18 mouse cellular contexts compared by ENCODE assay signal in the genomic region with DNA sequence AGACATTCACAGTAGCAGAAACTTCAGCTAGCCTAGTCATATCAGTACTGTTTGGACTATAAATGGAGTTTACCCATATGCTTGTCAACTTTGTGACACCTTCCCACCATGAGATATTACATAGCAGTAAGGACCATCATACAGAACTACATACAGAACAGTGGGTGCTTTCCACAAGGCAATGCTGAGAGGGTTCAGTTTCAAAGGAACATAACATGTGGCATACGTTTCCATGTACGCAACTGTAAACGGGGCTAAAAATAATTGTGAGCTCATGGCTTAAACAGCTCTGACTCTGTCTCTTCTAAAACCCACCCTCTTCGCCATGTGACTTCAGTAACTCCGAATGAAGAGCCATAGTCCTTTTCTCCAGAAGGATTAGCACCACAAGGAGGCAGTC.
A peak's percentile ranks its signal among the peaks of the same experiment; 100 is the strongest.
DNase-seq lines count a peak whose midpoint lies in the region; ATAC-seq and TF ChIP-seq lines count a peak whose summit lies in the region.
"Had no signal": no experiment of that assay in that cellular context is flagged by ENCODE, and none has a peak within 500 bp of the region (broad histone marks: within the 10 kb centered on the region; RNA-seq: fewer than 3 reads in every experiment).

No protein-coding gene starts in this region.

- peak; percentile 79 for ATAC-seq in heart, embryonic 16.5 days (replicated peaks; ENCODE audit: extremely low read depth, insufficient read depth, low FRiP score)
- ATAC-seq in heart, postnatal 0 days (ENCODE audit: insufficient read depth, low read depth) = peak; percentile 89

- DNase-seq in heart, adult 11 months = peak; percentile 30
- DNase-seq in heart, adult 8-10 months (ENCODE audit: low spot score) = no peak
- no peak for DNase-seq in heart, adult 2 months
- DNase-seq in heart, postnatal 0 days (ENCODE audit: low spot score) = peak; percentile 84
- DNase-seq in cerebellum, adult 18-20 months = no peak
- no peak for DNase-seq in gastrocnemius, adult 2 months
- DNase-seq: cerebellum, adult 8-10 months; kidney, adult 11 months; lung, postnatal 36 days; right cerebral cortex, postnatal 25 days had no signal

- intact Hi-C loops in heart, adult 2 months (cut with DNase I) = loop anchor here (10.0 kb wide), 1 partner anchor 793 kb away; no protein-coding TSS in a partner anchor
- intact Hi-C loops in gastrocnemius, adult 2 months (cut with DNase I) = no loop called here

- H3K27ac ChIP-seq in heart, embryonic 16.5 days (ENCODE audit: low read length) = peak overlapping the region; percentile 72
- H3K27ac ChIP-seq in heart, adult 2 months = no peak overlapping the region
- peak overlapping the region; percentile 83 for H3K27ac ChIP-seq in heart, postnatal 0 days (ENCODE audit: low read depth)
- no peak overlapping the region for H3K27ac ChIP-seq in gastrocnemius, adult 2 months
- H3K27ac ChIP-seq: embryonic facial prominence, embryonic 12.5 days; hindbrain, embryonic 15.5 days; limb, embryonic 15.5 days; liver, embryonic 15.5 days; midbrain, embryonic 10.5 days; stomach, embryonic 15.5 days had no signal

- H3K9me3 ChIP-seq in heart, embryonic 16.5 days (replicated peaks; ENCODE audit: control insufficient read depth, low read length) = no peaks in the 10 kb centered on the region
- no peaks in the 10 kb centered on the region for H3K9me3 ChIP-seq in heart, postnatal 0 days (replicated peaks; ENCODE audit: control insufficient read depth, low read length)
- H3K9me3 ChIP-seq: embryonic facial prominence, embryonic 12.5 days; hindbrain, embryonic 15.5 days; limb, embryonic 15.5 days; liver, embryonic 15.5 days; midbrain, embryonic 10.5 days; stomach, embryonic 15.5 days had no signal

- H3K79me2 ChIP-seq in heart, adult 2 months (replicated peaks; ENCODE audit: control insufficient read depth, insufficient read depth, low read length) = no peaks in the 10 kb centered on the region
- no peaks in the 10 kb centered on the region for H3K79me2 ChIP-seq in C2C12 (ENCODE audit: control insufficient read depth, insufficient read depth)

- 34% methylated on average over 5 of the region's 5 CpGs for WGBS in heart, embryonic 16.5 days
- WGBS in heart, adult 2 months = 31% methylated on average over 5 of the region's 5 CpGs
- 24% methylated on average over 5 of the region's 5 CpGs for WGBS in heart, postnatal 0 days

- no peak for TF ChIP-seq CTCF in heart, adult 2 months (IDR thresholded peaks at IDR 0.05)
- TF ChIP-seq CTCF in C2C12 (IDR thresholded peaks at IDR 0.05; ENCODE audit: control insufficient read depth, insufficient read depth, insufficient read length) = no peak
- TF ChIP-seq CTCF in heart, postnatal 0 days (IDR thresholded peaks at IDR 0.05; ENCODE audit: low read depth) = peak; percentile 10; the same call in 1 of the 2 replicates
- no peak for TF ChIP-seq CTCF in gastrocnemius, adult 2 months (IDR thresholded peaks at IDR 0.05)

- TF ChIP-seq EP300 in heart, adult 2 months (IDR thresholded peaks at IDR 0.05; ENCODE audit: insufficient read depth, low read depth, low read length) = no peak
- TF ChIP-seq EP300 in heart, postnatal 0 days (IDR thresholded peaks at IDR 0.05; ENCODE audit: low read depth) = no peak

- H3K27me3 ChIP-seq in heart, embryonic 16.5 days (ENCODE audit: control insufficient read depth, insufficient read depth, low read length) = no peaks in the 10 kb centered on the region
- H3K27me3 ChIP-seq in heart, adult 2 months (ENCODE audit: control insufficient read depth, insufficient read depth, low read length) = no peaks in the 10 kb centered on the region
- no peaks in the 10 kb centered on the region for H3K27me3 ChIP-seq in C2C12 (ENCODE audit: control insufficient read depth, insufficient read depth, insufficient read length)
- no peaks in the 10 kb centered on the region for H3K27me3 ChIP-seq in heart, postnatal 0 days (ENCODE audit: control insufficient read depth, insufficient read depth, low read length)
- H3K27me3 ChIP-seq: embryonic facial prominence, embryonic 12.5 days; hindbrain, embryonic 15.5 days; limb, embryonic 15.5 days; liver, embryonic 15.5 days; stomach, embryonic 15.5 days had no signal

- H3K36me3 ChIP-seq in heart, embryonic 16.5 days (ENCODE audit: control insufficient read depth, insufficient read depth) = no peaks in the 10 kb centered on the region
- no peaks in the 10 kb centered on the region for H3K36me3 ChIP-seq in heart, adult 2 months (ENCODE audit: control insufficient read depth, insufficient read depth, low read length)
- H3K36me3 ChIP-seq in C2C12 (ENCODE audit: control insufficient read depth, insufficient read depth) = no peaks in the 10 kb centered on the region
- no peaks in the 10 kb centered on the region for H3K36me3 ChIP-seq in heart, postnatal 0 days (replicated peaks; ENCODE audit: control insufficient read depth, insufficient read depth, low read length)
- H3K36me3 ChIP-seq: embryonic facial prominence, embryonic 12.5 days; hindbrain, embryonic 15.5 days; limb, embryonic 15.5 days; liver, embryonic 15.5 days; midbrain, embryonic 10.5 days; stomach, embryonic 15.5 days had no signal

- no peaks in the 10 kb centered on the region for H3K79me3 ChIP-seq in C2C12 (ENCODE audit: low read depth)

- H3K4me2 ChIP-seq in heart, embryonic 16.5 days (ENCODE audit: low read depth, low read length) = no peak overlapping the region
- no peak overlapping the region for H3K4me2 ChIP-seq in heart, postnatal 0 days (ENCODE audit: low read depth, low read length)
- H3K4me2 ChIP-seq: embryonic facial prominence, embryonic 12.5 days; hindbrain, embryonic 15.5 days; limb, embryonic 15.5 days; liver, embryonic 15.5 days; stomach, embryonic 15.5 days had no signal

- no peak overlapping the region for H3ac ChIP-seq in C2C12 (ENCODE audit: control insufficient read depth, insufficient read length, low read depth)

- no peak for TF ChIP-seq POLR2A in heart, adult 2 months (IDR thresholded peaks at IDR 0.05; ENCODE audit: insufficient read depth, low read depth, low read length)

- H3K4me1 ChIP-seq in heart, embryonic 16.5 days (ENCODE audit: control insufficient read depth, insufficient read depth, low read length) = no peaks in the 10 kb centered on the region; the same call in 1 of the 2 replicates
- no peaks in the 10 kb centered on the region for H3K4me1 ChIP-seq in heart, adult 2 months (ENCODE audit: control insufficient read depth, insufficient read depth, low read length)
- H3K4me1 ChIP-seq in heart, postnatal 0 days (ENCODE audit: control insufficient read depth, insufficient read depth) = no peaks in the 10 kb centered on the region
- H3K4me1 ChIP-seq: embryonic facial prominence, embryonic 12.5 days; liver, embryonic 15.5 days; stomach, embryonic 15.5 days had no signal

- no peak overlapping the region for H3K9ac ChIP-seq in heart, embryonic 16.5 days (ENCODE audit: low read length)
- no peak overlapping the region for H3K9ac ChIP-seq in heart, adult 2 months (ENCODE audit: low read depth, low read length)
- H3K9ac ChIP-seq in heart, postnatal 0 days (replicated peaks; ENCODE audit: low read depth, low read length) = no peak overlapping the region
- H3K9ac ChIP-seq: embryonic facial prominence, embryonic 12.5 days; hindbrain, embryonic 15.5 days; limb, embryonic 15.5 days; liver, embryonic 15.5 days; stomach, embryonic 15.5 days had no signal

- no peak overlapping the region for H3K4me3 ChIP-seq in heart, embryonic 16.5 days (ENCODE audit: low read length)
- H3K4me3 ChIP-seq in heart, adult 2 months = no peak overlapping the region
- no peak overlapping the region for H3K4me3 ChIP-seq in C2C12 (ENCODE audit: insufficient read depth, poor library complexity, severe bottlenecking)
- no peak overlapping the region for H3K4me3 ChIP-seq in heart, postnatal 0 days (ENCODE audit: low read depth, low read length)
- H3K4me3 ChIP-seq in gastrocnemius, adult 2 months = no peak overlapping the region
- H3K4me3 ChIP-seq: embryonic facial prominence, embryonic 12.5 days; hindbrain, embryonic 15.5 days; limb, embryonic 15.5 days; liver, embryonic 15.5 days; midbrain, embryonic 10.5 days; stomach, embryonic 15.5 days had no signal

TF ChIP-seq in C2C12, 6 proteins besides CTCF, POLR2A, EP300 and RAD21:
- TF ChIP-seq MYOG (IDR thresholded peaks at IDR 0.05; ENCODE audit: control insufficient read depth, extremely low read depth, insufficient read length) (no peak), MYOD1 (IDR thresholded peaks at IDR 0.05; ENCODE audit: control insufficient read depth, insufficient read length, low read depth) (no peak), USF1 (IDR thresholded peaks at IDR 0.05; ENCODE audit: low read depth) (peak; percentile 63)

Comparison
In these comparisons a context has a peak if more than half of its experiments do, and no peak if none do; other contexts are left out.
1. DNase-seq: peak in heart, adult 11 months (single experiment) and heart, postnatal 0 days (single experiment); none in heart, adult 8-10 months (single experiment), heart, adult 2 months (0 of 2), cerebellum, adult 18-20 months (0 of 2) and gastrocnemius, adult 2 months (single experiment).
2. H3K27ac ChIP-seq: peak in heart, embryonic 16.5 days (single experiment) and heart, postnatal 0 days (single experiment); none in heart, adult 2 months (single experiment) and gastrocnemius, adult 2 months (single experiment).